Mouse (Mus musculus) testis, postnatal 10 days (tissue): ENCODE results near the gene Cbx8.

Experiments used
- DNase-seq: peaks from one replicate; pipeline ENCODE4 v3.0.0; 2021; ENCODE audit warnings: low spot score

Gene Cbx8

DNA sequence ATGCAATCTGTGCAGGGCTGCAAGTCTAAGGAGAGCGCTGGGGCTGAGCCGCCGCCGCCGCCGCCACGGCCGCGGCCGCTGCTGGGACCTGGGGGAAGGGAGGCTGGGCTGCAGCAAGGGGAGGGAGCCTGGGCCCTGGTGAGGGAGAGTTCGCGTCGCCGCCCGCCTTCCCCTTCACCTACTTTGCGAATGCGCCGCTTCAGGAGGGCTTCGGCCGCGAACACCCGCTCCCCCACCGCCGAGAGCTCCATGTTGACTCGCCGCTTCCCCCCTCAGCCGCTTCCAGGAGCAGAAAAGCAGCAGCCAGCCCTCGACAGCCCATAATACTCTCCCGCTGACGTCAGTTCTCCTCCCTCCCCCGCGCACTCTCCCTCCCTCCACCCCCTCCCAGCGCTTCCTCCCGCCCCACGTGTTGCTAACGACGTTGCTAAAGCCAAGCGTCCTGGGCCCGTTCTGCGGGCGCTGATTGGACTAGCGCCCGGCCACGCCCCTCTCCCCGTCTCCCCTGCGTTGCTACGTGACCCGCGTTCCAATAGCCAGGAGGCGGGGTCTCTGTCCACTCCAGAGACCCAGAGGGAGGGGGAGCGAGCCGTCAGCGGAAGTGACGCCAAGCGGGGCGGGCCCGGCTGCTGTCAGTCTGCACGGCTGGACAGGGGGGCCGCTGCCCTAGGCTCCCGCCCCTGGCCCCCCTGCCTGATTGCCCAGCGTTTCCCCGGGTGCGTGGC is at the start of gene Cbx8:
Gene Cbx8, minus strand, starts transcription at position 370 of the 725 bp plus-strand sequence.
- peak; percentile 99 for DNase-seq

- peak; percentile 59 for DNase-seq
Observed at GRCm38 (mm10) chr11:119090076-119090960, 49.5 kb upstream of the Cbx8 start.

DNA sequence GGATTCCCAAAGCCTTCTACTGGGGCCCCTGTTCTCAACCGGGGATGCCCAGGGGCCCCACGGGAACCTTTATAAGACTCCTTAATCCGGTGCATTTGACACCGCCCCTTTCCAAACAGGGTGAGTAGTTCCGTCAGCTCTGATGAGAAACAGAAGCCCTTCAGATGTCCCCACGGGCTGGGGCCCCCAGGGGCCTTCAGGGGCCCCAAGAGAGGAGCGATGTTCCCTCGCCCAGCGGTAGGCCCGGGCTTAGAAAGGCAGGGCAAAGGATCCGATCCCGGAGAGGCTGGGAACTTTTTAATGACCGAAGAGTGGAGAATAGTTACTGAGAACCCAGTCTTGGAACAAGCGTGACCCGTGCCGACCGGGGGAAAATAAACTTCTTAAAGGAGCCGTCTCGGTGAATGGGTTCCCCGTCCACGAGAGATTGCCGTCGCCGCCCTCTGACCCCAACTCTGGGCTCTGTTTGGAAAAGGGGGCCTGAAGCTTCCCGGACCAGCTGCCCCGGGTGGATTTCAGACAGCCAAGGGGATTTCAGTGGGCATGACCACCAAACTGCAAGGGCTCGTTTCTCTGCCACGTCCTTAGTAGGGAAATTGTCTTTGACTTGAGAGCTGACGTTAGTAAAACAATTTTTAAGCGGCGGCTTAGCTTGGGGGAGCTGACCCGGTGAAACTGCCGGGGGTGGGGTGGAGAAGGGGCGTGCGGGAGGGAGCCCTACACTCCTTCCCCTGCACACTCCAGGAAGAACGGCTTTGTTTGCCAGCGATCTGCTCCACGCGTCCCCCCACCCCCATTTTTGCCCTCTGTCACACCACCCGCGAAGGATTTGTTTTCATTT is 48.7 kb upstream of the Cbx8 start:
- DNase-seq, result no peak

GRCm38 (mm10) chr11:119088391-119089234 is 47.8 kb upstream of the Cbx8 start:
- peak; percentile 71 for DNase-seq

DNA sequence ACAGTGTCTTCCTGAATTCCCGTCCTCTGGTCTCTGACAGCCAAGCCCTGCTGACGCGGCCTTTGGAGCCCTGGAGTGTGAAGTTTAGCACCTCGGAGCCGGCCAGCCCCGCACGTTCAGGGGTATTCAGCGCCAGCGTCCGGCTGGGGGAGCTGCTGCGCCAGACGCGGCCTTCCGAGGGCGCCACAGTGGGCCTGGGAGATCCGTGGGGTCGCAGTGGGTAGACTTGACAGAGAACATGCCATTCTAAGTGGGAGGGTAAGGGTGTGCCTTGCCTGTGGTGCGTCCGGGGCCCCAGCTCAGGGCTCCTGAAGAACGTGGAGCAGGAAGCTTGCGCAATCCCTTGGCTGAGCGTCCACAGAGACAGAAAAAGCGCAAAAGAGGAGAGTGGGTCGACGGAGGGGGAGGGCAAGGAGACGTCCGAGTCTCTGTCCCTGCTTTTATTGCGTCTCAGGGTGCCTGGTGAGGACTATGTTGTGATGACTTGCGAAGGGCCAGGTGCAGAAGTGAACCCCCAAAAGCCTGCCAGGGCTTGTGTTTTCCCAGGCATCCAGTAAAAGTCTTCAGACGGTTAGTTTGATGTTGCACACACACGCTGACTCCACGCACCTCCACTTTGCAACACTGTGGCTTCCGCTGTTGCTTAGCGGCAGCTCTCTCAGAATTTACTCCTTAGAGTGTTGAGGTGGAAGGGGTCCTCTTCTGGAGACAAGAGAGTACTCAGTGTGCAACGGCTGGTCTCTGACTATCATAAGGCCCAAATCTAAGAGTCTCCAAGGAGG is 46.7 kb upstream of the Cbx8 start:
- DNase-seq, result peak; percentile 72

GRCm38 (mm10) chr11:119086144-119086971 is 45.6 kb upstream of the Cbx8 start, which contains the start of gene Cbx4:
Gene Cbx4 (minus strand): TSS chr11:119086221.
- peak; percentile 93 for DNase-seq

- DNase-seq, result peak; percentile 78
Observed at GRCm38 (mm10) chr11:119085279-119086062, 44.7 kb upstream of the Cbx8 start.

GRCm38 (mm10) chr11:119084446-119085278 is 43.9 kb upstream of the Cbx8 start:
- peak; percentile 67 for DNase-seq

DNA sequence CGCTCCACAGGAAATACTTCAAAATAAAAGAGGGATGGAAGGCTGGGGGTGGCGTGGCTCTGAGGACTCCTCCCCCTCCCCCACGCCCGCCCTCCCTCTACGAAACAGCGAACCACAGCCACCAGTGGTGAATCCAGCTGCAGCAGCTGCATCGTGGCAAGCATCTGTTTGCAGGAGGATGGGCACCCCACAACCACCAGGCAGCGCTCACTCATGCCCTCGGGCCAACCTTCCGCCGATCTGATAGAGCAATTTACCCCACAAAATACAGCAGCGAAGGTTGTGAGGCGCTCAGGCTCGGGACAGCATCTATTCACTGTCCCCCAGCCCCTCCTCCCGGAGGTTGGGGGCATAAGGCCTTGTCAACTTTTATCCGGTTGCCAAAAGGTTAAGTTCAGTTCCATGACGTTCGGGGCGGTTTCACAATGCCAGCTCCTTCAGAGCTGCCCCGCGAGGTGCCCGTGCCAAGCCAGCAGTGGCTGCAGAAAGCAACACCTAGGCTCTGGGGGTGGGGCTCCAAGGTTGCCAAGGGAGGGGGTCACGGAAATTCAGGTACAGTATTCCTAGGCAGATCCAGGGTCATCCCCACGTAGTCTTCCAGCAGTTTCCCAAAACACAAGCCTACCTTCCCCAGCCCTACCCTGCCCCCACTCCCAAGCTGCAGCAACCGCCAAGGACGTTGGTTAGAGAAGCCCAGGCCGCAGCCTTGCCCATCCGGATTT is 43.1 kb upstream of the Cbx8 start:
- DNase-seq, result peak; percentile 73

DNA sequence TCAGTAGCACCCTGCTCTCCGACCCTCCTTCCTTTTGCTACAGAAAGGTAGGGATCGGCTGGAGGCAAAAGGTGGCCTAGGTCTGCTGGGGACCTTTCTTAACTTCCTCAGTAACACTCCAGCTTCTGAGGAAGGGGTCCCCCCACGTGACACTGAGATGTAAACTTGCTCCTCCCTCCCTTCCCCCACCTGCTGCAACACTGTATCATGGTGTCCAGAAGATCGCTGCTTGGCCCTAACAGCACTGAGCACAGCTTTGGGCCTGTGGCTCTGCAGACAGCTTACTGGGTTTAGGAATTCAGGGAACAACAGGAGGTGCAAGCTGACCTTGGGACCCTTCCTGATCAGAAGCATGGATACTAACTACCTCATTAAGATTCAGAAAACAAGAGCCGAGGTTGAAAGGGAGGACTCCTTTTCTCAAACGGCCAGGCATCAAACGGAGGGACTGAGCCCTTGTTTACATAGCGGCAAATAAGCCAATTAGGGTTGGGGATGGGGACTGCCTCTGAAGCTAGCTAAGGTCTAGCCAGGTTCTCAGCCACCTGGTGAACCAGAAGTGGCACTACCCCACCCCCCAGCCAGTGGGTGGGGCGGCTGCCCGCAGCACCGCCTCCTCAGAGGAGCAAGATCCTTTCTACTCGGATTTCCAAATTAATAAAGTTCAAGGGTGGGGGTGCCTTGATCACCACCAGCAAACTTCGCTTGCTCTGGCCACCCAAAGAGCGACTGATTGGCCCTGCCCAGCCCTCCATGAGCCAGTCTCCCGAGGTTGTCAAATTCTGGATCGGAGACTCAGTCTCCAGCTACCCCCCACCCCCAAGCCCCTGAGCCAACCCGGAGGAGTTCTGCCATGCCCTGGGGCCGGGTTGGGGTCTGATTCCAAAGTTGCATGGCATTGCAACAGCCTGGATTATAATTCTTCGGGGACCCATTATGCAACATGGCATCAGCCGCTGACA is 42.1 kb upstream of the Cbx8 start:
- no peak for DNase-seq

GRCm38 (mm10) chr11:119081839-119082637 is 41.3 kb upstream of the Cbx8 start:
- DNase-seq, result peak; percentile 82

GRCm38 (mm10) chr11:119081148-119081838 is 40.5 kb upstream of the Cbx8 start:
- no peak for DNase-seq

DNA sequence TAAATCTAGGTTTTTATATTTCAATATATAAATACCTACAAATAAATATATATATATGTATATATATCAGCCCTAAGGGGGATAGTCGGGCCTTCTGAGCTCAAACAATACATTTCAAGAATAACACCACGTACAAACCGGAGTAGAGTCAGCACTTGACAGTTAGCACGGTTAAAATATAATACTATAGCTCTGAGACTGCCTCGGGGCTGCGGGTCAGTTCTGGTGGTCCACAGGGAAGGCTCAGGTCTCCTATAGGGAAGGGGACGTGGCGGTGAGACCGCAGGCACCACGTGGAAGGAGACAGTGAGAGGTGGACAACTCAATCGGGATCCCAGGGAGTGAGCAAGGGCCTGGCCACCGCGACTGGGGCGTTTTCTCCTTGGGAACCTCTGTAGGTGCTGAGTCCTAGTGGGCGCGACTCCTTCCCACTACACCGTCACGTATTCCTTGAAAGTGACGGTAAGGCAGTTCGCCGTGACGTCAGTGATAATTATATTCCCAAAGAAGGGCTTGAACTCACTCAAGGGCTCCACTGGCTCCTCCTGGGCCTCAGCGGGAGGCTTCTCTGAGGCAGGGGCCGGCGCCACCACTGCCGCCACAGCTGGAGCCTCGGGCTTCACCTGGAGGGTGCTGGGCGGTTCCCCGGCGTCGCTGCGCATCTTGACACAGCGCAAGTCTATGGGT is 39.8 kb upstream of the Cbx8 start:
- no peak for DNase-seq

DNA sequence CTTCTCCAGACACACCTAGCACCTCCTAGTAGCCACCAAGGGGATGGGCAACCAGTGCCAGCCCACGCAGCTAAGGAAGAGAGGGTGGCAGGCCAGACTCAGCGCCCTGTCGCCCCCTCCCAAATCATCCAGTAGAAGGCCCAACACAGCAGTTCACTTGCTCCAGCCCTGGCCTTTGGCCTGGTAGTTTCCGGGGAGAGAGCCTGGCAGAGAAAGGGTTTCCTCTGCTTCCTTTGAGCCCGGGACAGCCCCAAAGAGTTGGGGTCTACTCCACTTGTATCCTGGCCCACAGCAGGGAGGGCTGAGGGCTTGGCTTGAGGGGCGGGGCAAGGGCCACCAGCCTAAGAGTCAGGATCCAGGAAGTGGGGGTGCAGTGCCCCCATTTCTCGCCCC is 38.7 kb upstream of the Cbx8 start:
- no peak for DNase-seq
